8 mouse cellular contexts compared by ENCODE assay signal in the genomic region with DNA sequence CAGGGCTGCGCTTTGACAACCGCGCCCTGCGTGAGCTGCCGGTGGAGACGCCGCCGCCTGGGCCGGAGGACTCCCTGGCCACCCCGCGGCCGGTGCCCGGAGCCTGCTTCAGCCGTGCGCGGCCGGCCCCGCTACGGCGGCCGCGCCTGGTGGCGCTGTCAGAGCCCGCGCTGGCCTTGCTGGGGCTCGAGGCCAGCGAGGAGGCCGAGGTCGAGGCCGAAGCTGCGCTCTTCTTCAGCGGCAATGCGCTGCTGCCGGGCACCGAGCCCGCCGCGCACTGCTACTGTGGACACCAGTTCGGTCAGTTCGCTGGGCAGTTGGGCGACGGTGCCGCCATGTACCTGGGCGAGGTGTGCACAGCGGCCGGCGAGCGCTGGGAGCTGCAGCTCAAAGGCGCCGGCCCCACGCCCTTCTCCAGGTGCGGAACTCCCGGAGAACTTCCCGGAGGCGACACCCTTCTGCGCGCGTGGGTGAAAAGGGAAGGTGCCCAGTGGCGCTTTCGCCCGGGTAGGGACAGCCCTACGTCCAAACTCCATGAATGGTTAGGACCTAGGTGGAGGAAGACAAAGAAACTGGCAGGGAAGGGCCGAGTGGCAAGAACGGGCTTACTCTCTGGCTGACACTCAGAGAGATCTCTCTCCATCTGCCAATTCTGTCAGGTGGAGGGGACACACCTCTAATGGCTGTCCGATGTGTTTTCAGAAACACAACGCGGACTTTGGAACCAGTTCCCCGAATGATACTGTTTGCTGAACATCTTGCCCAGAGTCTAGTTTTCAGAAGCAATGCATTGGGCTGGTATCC. TPM values are rescaled to one million over a fixed set of nuclear protein-coding genes. Genes with fewer than 3 reads are reported as not detected.
A peak's percentile ranks its signal among the peaks of the same experiment; 100 is the strongest.
DNase-seq lines count a peak whose midpoint lies in the region; ATAC-seq lines count a peak whose summit lies in the region.

No protein-coding gene starts in this region.

- H3K9me3 ChIP-seq in limb, embryonic 12.5 days: no peaks in the 10 kb centered on the region
- H3K9me3 ChIP-seq in midbrain, embryonic 15.5 days: no peaks in the 10 kb centered on the region

- peaks cover 21% of the 10 kb centered on the region for H3K4me1 ChIP-seq in limb, embryonic 12.5 days (replicated peaks)
- H3K4me1 ChIP-seq in midbrain, embryonic 15.5 days: peaks cover 22% of the 10 kb centered on the region

- H3K4me2 ChIP-seq in limb, embryonic 12.5 days: peak overlapping the region; percentile 99
- H3K4me2 ChIP-seq in midbrain, embryonic 15.5 days: peak overlapping the region; percentile 80

- peak overlapping the region; percentile 99 for H3K4me3 ChIP-seq in limb, embryonic 12.5 days (replicated peaks)
- peak overlapping the region; percentile 97 for H3K4me3 ChIP-seq in midbrain, embryonic 15.5 days

- ATAC-seq in limb, embryonic 12.5 days (ENCODE audit: insufficient number of reproducible peaks, insufficient read depth, low FRiP score, low TSS enrichment, low read depth): peak; percentile 22; the same call in 1 of the 2 replicates
- peak; percentile 62 for ATAC-seq in midbrain, embryonic 15.5 days (replicated peaks)

- H3K36me3 ChIP-seq in limb, embryonic 12.5 days: peaks cover 57% of the 10 kb centered on the region
- H3K36me3 ChIP-seq in midbrain, embryonic 15.5 days (replicated peaks): peaks cover 39% of the 10 kb centered on the region

- H3K27me3 ChIP-seq in limb, embryonic 12.5 days: no peaks in the 10 kb centered on the region
- no peaks in the 10 kb centered on the region for H3K27me3 ChIP-seq in midbrain, embryonic 15.5 days (replicated peaks)

- DNase-seq in adrenal gland, postnatal 14 days: peak; percentile 75
- no peak for DNase-seq in adrenal gland, adult (ENCODE audit: inconsistent age in 2 of 2, low spot score in 1 of 2)
- DNase-seq in spleen, adult 12 weeks (ENCODE audit: low spot score): peak; percentile 17
- no peak for DNase-seq in spleen, postnatal 36 days (ENCODE audit: low spot score in 2 of 2)
- peak; percentile 43 for DNase-seq in heart, postnatal 4 days
- DNase-seq in layer of hippocampus, postnatal 25 days (ENCODE audit: extremely low spot score in 1 of 2, low spot score in 1 of 2): no peak

- peak overlapping the region; percentile 69 for H3K27ac ChIP-seq in limb, embryonic 12.5 days
- peak overlapping the region; percentile 87 for H3K27ac ChIP-seq in midbrain, embryonic 15.5 days

- H3K9ac ChIP-seq in limb, embryonic 12.5 days (replicated peaks): peak overlapping the region; percentile 94
- peak overlapping the region; percentile 96 for H3K9ac ChIP-seq in midbrain, embryonic 15.5 days

- 4% methylated on average over 68 of the region's 68 CpGs for WGBS in limb, embryonic 12.5 days
- 3% methylated on average over 64 of the region's 68 CpGs for WGBS in midbrain, embryonic 15.5 days

RNA-seq across cellular contexts. Expression of a gene that starts 0.6 kb away (rescaled TPM):
- total RNA-seq in adrenal gland, postnatal 14 days (2021): 29.3 and 35.4 TPM in 2 replicates
- total RNA-seq in heart, postnatal 4 days (2021): 10 to 100 TPM; 10.0 to 10.2 TPM
- 19.2 and 21.1 TPM in 2 replicates for polyA plus RNA-seq in limb, embryonic 12.5 days (2016; fragmentation: Nextera tagmentation; extraction: Ambion mirVana)
- 20.4 and 22.4 TPM in 2 replicates for polyA plus RNA-seq in midbrain, embryonic 15.5 days (2015; fragmentation: Nextera tagmentation; extraction: Ambion mirVana)
- total RNA-seq in layer of hippocampus, postnatal 25 days (2021): 10 to 100 TPM; 19.7 to 22.5 TPM

RNA-seq across cellular contexts. Expression of a gene that starts 14.5 kb away (rescaled TPM):
- total RNA-seq in adrenal gland, postnatal 14 days (2021): 38.2 and 47.1 TPM in 2 replicates
- 10 to 100 TPM; 45.1 to 47.6 TPM for total RNA-seq in heart, postnatal 4 days (2021)
- polyA plus RNA-seq in limb, embryonic 12.5 days (2016; fragmentation: Nextera tagmentation; extraction: Ambion mirVana): 48.6 and 48.7 TPM in 2 replicates
- polyA plus RNA-seq in midbrain, embryonic 15.5 days (2015; fragmentation: Nextera tagmentation; extraction: Ambion mirVana): 39.3 and 40.2 TPM in 2 replicates
- total RNA-seq in layer of hippocampus, postnatal 25 days (2021): 10 to 100 TPM; 20.5 to 21.2 TPM

RNA-seq across cellular contexts. Expression of a gene that starts 29.9 kb away (rescaled TPM):
- 0.52 and 1.6 TPM in 2 replicates for total RNA-seq in adrenal gland, postnatal 14 days (2021)
- 1 to 10 TPM; 2.1 to 2.3 TPM for total RNA-seq in heart, postnatal 4 days (2021)
- polyA plus RNA-seq in limb, embryonic 12.5 days (2016; fragmentation: Nextera tagmentation; extraction: Ambion mirVana): 0.41 and 0.54 TPM in 2 replicates
- polyA plus RNA-seq in midbrain, embryonic 15.5 days (2015; fragmentation: Nextera tagmentation; extraction: Ambion mirVana): 8.5 and 9.1 TPM in 2 replicates
- 100 to 1,000 TPM; 161 to 170 TPM for total RNA-seq in layer of hippocampus, postnatal 25 days (2021)

RNA-seq across cellular contexts. Expression of a gene that starts 33.5 kb away (rescaled TPM):
- 13.3 and 15.7 TPM in 2 replicates for total RNA-seq in adrenal gland, postnatal 14 days (2021)
- 10 to 100 TPM; 15.9 to 16.1 TPM for total RNA-seq in heart, postnatal 4 days (2021)
- polyA plus RNA-seq in limb, embryonic 12.5 days (2016; fragmentation: Nextera tagmentation; extraction: Ambion mirVana): 22.7 and 24.8 TPM in 2 replicates
- 20.1 and 21.2 TPM in 2 replicates for polyA plus RNA-seq in midbrain, embryonic 15.5 days (2015; fragmentation: Nextera tagmentation; extraction: Ambion mirVana)
- total RNA-seq in layer of hippocampus, postnatal 25 days (2021): 10 to 100 TPM; 29.0 to 29.9 TPM

RNA-seq across cellular contexts. Expression of a gene that starts 39.0 kb away (rescaled TPM):
- 11.9 and 13.2 TPM in 2 replicates for total RNA-seq in adrenal gland, postnatal 14 days (2021)
- 1 to 10 TPM; 9.0 to 9.5 TPM for total RNA-seq in heart, postnatal 4 days (2021)
- polyA plus RNA-seq in limb, embryonic 12.5 days (2016; fragmentation: Nextera tagmentation; extraction: Ambion mirVana): 15.0 and 15.2 TPM in 2 replicates
- polyA plus RNA-seq in midbrain, embryonic 15.5 days (2015; fragmentation: Nextera tagmentation; extraction: Ambion mirVana): 27.0 and 31.4 TPM in 2 replicates
- total RNA-seq in layer of hippocampus, postnatal 25 days (2021): 10 to 100 TPM; 12.5 to 16.5 TPM

Comparison
In these comparisons a context has a peak if more than half of its experiments do, and no peak if none do; other contexts are left out.
1. DNase-seq: peak in adrenal gland, postnatal 14 days (single experiment), spleen, adult 12 weeks (single experiment) and heart, postnatal 4 days (single experiment); none in adrenal gland, adult (0 of 2), spleen, postnatal 36 days (0 of 2) and layer of hippocampus, postnatal 25 days (0 of 2).
2. RNA of a gene that starts 29.9 kb away (total RNA-seq): 161 to 170 TPM in layer of hippocampus, postnatal 25 days; 2.1 to 2.3 TPM in heart, postnatal 4 days and 0.52 to 1.6 TPM in adrenal gland, postnatal 14 days; every median in the first group is over 10 times any median in the second.